Mouse (Mus musculus) cerebellum, adult 2 months (tissue): ENCODE measurements around the gene Ubiad1.

Source experiments
- CTCF ChIP-seq: fragments of 200-500 bp; IDR thresholded peaks from 2 replicates; pipeline ENCODE4 v1.5.1; 2011; ENCODE audit warnings: low read depth, mild to moderate bottlenecking, control low read depth, low read length, moderate library complexity, borderline replicate concordance; ENCODE audit not compliant: insufficient read depth
- POLR2A ChIP-seq: fragments of 200-500 bp; IDR thresholded peaks from 2 replicates; pipeline ENCODE4 v1.6.1; 2011; ENCODE audit warnings: low read length, control low read depth, borderline replicate concordance; ENCODE audit not compliant: insufficient read depth

- TF ChIP-seq CTCF (no peak), POLR2A (no peak)
Observed at GRCm38 (mm10) chr4:148484511-148484910, 39.9 kb upstream of the Ubiad1 start.
